Mouse (Mus musculus) midbrain, embryonic 10.5 days (tissue): ENCODE results near the gene Aim2. TPM values are rescaled to one million over a fixed set of nuclear protein-coding genes. Genes with fewer than 3 reads are reported as not detected.

ENCODE experiments used
- DNase-seq: peaks from one replicate; pipeline ENCODE4 v3.0.0-alpha.2; 2017; ENCODE audit warnings: low spot score
- H3K27ac ChIP-seq: fragments of 300-500 bp; sonication (generic); replicated peaks from 2 replicates; pipeline ENCODE4 v1.5.1; 2016; ENCODE audit warnings: mild to moderate bottlenecking
- H3K27me3 ChIP-seq: fragments of 300-500 bp; sonication (generic); 2 replicates; pipeline ENCODE4 v1.6.1; 2016; ENCODE audit warnings: low read depth, mild to moderate bottlenecking; ENCODE audit not compliant: poor library complexity, severe bottlenecking
- H3K36me3 ChIP-seq: fragments of 300-500 bp; sonication (generic); 2 replicates; pipeline ENCODE4 v1.6.1; 2016; ENCODE audit warnings: mild to moderate bottlenecking, moderate library complexity
- H3K4me1 ChIP-seq: fragments of 300-500 bp; sonication (generic); 2 replicates; pipeline ENCODE4 v1.6.1; 2016
- H3K4me3 ChIP-seq: fragments of 300-500 bp; sonication (generic); 2 replicates; pipeline ENCODE4 v1.5.1; 2016; ENCODE audit warnings: mild to moderate bottlenecking, moderate library complexity
- H3K9me3 ChIP-seq: fragments of 300-500 bp; sonication (generic); replicated peaks from 2 replicates; pipeline ENCODE4 v1.6.1; 2016; ENCODE audit warnings: mild to moderate bottlenecking
- WGBS: fragments of 180-500 bp; shearing (Covaris S2); methylation state at CpG from one replicate; pipeline ENCODE4 v1.1.7; 2016; 5-methylcytosine and 5-hydroxymethylcytosine counted together
- polyA plus RNA-seq: library from polyadenylated mRNA; unstranded; fragments of >200 nt; fragmentation: Nextera tagmentation; extraction: Ambion mirVana; gene quantifications from 2 replicates; pipeline ENCODE4 v1.2.1, GENCODE M21; 2016

Aim2 gene
- polyA plus RNA-seq, 1 experiment from 2014 or later = 6.7 TPM

DNA sequence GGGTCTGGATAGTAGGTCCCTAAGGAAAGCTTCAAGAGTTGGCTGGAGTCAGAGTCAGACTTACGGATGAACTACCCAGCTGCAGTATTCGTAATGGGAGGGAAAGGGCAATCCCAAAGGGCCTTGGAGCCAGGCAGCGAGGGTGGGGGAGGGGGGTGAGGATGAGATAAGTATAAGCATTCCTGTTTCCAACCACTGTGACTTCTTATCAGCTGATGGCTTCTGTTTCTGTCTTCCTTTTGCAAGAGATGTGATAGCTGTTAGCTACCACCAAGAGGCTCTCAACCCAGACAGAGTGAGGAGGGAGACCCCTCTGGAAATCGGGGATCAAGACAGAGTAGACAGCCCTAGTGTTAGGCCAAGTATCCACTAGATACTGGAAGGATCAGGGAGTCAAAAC lies 21.5 kb upstream of the Aim2 start:
- WGBS = 62% methylated on average over 4 of the region's 4 CpGs
- H3K27ac ChIP-seq = no peak overlapping the region

DNA sequence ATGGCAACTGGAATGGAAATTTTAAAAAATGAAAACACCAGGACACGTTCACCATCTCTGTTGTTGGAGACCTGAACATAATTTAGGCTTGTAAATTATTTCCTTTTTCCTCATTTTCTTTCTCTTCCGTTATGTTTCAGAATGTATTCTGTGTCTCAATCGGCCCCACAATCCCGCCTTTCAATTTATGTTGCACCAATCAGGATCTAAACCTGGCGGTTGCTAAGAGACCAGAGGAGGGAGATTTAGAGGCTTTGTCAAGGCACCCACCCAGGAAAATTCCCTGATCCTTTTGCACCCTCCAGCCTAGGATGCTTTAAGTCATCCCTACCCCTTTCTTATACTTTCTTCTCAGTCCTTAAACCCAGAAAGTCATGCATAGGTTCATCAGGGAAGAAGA lies 20.9 kb upstream of the Aim2 start:
- no peaks in the 10 kb centered on the region for H3K9me3 ChIP-seq
- H3K4me1 ChIP-seq = peaks cover 10% of the 10 kb centered on the region; the same call in 1 of the 2 replicates
- no peak for DNase-seq
- H3K4me3 ChIP-seq = no peak overlapping the region
- 77% methylated on average over 5 of the region's 5 CpGs for WGBS
- no peaks in the 10 kb centered on the region for H3K36me3 ChIP-seq
- no peak overlapping the region for H3K27ac ChIP-seq
- H3K27me3 ChIP-seq = no peaks in the 10 kb centered on the region

More for the DNA sequence above, 21.5 kb upstream of the Aim2 start:
- Histone ChIP-seq H3K4me3 (no peak overlapping the region), H3K9me3 (no peaks in the 10 kb centered on the region), H3K4me1 (peaks cover 10% of the 10 kb centered on the region; the same call in 1 of the 2 replicates), H3K27me3 (no peaks in the 10 kb centered on the region), H3K36me3 (no peaks in the 10 kb centered on the region)
- DNase-seq = no peak

DNA sequence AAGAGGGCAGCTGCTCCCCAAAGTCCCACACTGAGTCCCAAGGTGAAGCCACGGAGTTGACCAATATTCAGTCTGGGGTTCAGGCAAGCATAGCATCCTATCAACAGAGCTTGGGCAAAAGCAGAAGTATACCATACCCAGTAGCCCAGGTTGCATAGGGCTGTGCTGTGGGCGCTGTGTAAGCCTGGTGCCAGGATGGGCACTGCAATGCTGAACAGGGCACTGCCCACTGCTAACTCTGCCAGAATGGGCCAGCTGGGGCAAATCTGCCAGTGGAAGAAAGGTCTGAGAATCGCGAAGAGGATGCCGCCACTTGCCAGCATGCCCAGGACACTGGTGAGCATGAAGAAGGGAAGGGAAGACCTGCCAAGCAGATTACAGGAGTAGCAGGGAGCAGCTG lies 18.3 kb upstream of the Aim2 start:
- no peak overlapping the region for H3K4me3 ChIP-seq
- H3K27ac ChIP-seq = no peak overlapping the region
- H3K9me3 ChIP-seq = no peaks in the 10 kb centered on the region
- WGBS = 91% methylated on average over 5 of the region's 5 CpGs
- peaks cover 24% of the 10 kb centered on the region for H3K4me1 ChIP-seq
- DNase-seq = no peak
- H3K27me3 ChIP-seq = no peaks in the 10 kb centered on the region
- no peaks in the 10 kb centered on the region for H3K36me3 ChIP-seq

DNA sequence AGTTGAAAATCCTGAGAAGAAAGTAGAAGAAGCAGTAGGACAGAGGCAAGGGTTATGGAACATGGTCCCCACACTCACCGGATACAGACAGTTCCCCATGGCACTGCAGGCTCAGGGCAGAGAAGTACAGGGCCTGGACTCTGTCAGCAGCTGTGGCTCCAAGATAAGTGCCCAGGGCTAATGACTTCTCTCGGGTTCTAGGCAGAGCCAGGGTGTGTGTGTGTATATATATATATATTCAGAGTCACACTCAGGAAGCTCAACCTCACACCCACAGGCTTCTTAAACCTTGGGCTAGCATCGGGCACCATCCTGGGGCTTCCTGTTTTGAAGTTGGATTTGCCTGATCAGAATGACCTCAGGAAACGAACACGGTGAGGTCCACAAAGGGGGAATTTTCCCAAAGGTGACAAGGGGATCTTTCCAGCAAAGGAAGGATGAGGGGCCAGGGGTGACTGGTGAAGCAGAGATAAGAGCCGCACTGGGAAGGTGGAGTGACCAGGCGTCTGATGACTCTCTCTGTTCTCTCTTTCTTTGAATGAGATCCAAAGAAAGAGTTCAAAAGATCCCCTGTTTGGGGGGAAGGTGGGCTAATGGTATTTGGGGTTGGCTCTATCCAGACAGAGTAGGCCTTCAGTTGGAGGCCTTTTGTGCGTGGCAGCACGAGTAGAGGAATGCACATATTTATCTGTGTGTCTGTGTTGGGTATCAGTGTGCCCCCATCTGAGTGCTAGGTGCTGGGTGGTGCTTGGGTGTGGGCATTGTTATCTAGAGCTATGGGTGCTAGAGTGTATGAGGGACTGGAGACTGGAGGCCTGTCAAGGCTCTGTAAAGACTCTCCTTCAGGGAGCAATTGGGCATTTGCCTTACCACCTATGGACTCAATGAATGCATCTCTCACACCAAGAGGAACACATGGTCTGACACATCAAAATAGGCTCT lies 17.1 kb upstream of the Aim2 start, which contains the start of gene Ackr1:
Ackr1 (minus strand) TSS at position 439 of the 942 bp plus-strand sequence.
- Histone ChIP-seq H3K4me3 (no peak within 1 kb of the TSS), H3K9me3 (no peaks in the 10 kb centered on the region), H3K36me3 (no peaks in the 10 kb centered on the region), H3K27me3 (no peaks in the 10 kb centered on the region), H3K27ac (peak within 1 kb of the TSS; percentile 9; the same call in 1 of the 2 replicates), H3K4me1 (peaks cover 24% of the 10 kb centered on the region)
- 74% methylated on average over 9 of the region's 9 CpGs for WGBS
- no peak for DNase-seq

DNA sequence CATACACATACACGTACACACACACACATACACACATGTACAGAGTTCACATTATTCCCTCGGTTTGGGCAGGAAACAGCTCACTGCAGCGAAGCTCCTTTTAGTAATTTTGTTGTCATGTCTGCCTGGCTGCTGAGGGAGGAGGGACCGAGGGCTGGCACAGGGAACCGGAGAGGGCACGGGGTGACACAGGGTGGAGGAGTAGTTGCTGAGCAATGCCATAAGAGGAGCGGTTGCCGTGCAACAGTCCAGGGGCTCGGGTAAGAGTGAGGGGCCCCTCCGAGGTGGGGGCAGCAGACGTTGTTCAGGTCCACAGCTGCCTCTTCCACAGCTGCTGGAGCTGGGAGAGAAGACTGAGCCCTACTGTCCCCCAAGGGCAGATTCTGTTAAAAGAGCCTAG lies 14.8 kb upstream of the Aim2 start:
- Histone ChIP-seq H3K4me3 (no peak overlapping the region), H3K36me3 (0 out of 2 replicates have a peak, but pooled peaks cover 4% of the 10 kb centered on the region), H3K27ac (peak overlapping the region; percentile 64), H3K9me3 (no peaks in the 10 kb centered on the region), H3K27me3 (no peaks in the 10 kb centered on the region), H3K4me1 (peaks cover 14% of the 10 kb centered on the region)
- DNase-seq = no peak
- 73% methylated on average over 11 of the region's 11 CpGs for WGBS

DNA sequence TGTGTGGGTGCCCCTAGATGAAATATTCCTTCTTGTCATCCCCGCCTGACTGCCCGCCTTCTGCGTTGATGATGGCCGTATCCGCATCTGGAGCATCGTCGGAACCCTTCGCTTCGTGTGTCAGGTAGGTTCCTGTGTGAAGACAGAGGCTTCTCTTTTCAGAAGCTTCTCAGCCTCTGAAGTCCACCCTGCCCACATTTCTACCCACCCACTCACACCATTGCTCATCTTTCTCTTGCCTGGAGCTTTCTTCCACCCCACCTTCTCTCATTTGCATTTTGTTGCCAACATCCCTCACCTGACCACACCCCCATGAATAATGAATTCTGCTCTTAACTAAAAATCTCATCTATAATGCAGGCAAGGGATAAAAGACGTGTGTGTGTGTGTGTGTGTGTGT lies 13.7 kb upstream of the Aim2 start:
- WGBS = 94% methylated on average over 10 of the region's 10 CpGs
- DNase-seq = no peak
- no peaks in the 10 kb centered on the region for H3K27me3 ChIP-seq
- peaks cover 14% of the 10 kb centered on the region for H3K4me1 ChIP-seq
- H3K36me3 ChIP-seq = 0 out of 2 replicates have a peak, but pooled peaks cover 8% of the 10 kb centered on the region
- H3K27ac ChIP-seq = 0 out of 2 replicates have a peak overlapping the region, but pooled peaks have one; percentile 64
- no peaks in the 10 kb centered on the region for H3K9me3 ChIP-seq
- no peak overlapping the region for H3K4me3 ChIP-seq

DNA sequence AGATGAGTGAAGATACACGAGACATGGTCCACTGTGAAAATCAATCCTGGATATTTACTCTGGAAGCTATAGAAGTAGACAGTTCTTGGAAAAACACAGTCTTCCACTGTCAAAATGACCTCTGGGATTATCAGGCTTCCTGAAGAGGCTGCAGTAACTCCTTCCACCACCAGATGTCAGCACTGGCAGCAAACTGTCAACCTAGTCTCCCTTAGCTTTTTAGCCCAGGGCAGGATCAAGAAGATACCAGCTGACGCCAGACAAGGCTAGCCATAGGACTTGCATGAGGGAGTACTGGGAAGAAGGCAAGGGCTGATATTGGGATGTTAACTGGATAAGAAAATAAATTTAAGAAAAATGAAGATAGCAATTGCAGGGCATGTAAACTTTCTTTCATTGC lies 11.1 kb upstream of the Aim2 start:
- Histone ChIP-seq H3K36me3 (peaks cover 10% of the 10 kb centered on the region; the same call in 1 of the 2 replicates), H3K4me1 (peaks cover 25% of the 10 kb centered on the region), H3K4me3 (no peak overlapping the region), H3K27ac (no peak overlapping the region), H3K27me3 (no peaks in the 10 kb centered on the region), H3K9me3 (no peaks in the 10 kb centered on the region)
- DNase-seq = peak; percentile 73
- WGBS = 18% methylated on average over 2 of the region's 2 CpGs

DNA sequence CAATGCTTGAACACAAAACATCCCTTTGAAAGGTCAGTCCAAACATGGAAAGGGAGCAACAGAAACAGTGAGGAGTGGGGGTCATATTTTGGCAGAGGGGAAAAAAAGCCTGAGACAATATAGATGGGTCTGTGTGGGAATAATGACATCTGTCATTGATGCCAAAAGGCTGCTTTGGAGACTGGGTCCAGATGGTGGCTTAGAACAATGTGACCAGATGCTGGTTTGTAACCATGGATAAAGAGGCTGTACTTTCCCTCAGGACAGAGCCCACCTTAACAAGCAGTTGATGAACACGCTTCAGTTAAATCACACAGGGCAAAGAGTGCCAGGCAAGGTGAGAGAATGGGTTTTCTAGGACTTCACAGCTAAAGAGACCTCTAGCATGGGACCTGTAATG lies 8.3 kb upstream of the Aim2 start:
- Histone ChIP-seq H3K36me3 (peaks cover 10% of the 10 kb centered on the region; the same call in 1 of the 2 replicates), H3K27ac (no peak overlapping the region), H3K27me3 (no peaks in the 10 kb centered on the region), H3K4me1 (peaks cover 14% of the 10 kb centered on the region), H3K4me3 (no peak overlapping the region), H3K9me3 (no peaks in the 10 kb centered on the region)
- no peak for DNase-seq
- 86% methylated on average over 1 of the region's 1 CpGs for whole genome bisulfite sequencing

DNA sequence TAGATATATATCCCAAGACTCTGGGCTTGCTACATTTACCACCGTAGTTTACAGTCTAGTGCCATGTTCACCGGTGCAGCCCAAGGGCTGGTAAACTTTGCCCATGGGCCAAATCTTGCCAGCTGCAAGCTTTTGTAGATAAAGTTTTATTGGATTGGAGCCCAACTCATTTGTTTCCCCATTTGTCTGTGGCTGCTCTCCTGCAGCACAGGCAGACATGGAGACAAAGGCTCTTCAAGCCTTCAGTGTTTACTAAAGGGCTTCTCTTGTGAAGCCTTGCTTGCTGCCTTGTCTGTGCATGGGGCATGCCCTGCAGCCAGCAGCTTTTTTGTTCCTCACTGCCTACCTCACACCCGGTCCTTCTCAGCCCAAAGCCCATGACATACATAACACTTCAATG lies 6.7 kb upstream of the Aim2 start:
- Histone ChIP-seq H3K4me1 (peaks cover 24% of the 10 kb centered on the region), H3K9me3 (no peaks in the 10 kb centered on the region), H3K27ac (peak overlapping the region; percentile 3; the same call in 1 of the 2 replicates), H3K36me3 (peaks cover 10% of the 10 kb centered on the region; the same call in 1 of the 2 replicates), H3K27me3 (no peaks in the 10 kb centered on the region), H3K4me3 (no peak overlapping the region)
- no peak for DNase-seq
- WGBS = 67% methylated on average over 3 of the region's 3 CpGs

DNA sequence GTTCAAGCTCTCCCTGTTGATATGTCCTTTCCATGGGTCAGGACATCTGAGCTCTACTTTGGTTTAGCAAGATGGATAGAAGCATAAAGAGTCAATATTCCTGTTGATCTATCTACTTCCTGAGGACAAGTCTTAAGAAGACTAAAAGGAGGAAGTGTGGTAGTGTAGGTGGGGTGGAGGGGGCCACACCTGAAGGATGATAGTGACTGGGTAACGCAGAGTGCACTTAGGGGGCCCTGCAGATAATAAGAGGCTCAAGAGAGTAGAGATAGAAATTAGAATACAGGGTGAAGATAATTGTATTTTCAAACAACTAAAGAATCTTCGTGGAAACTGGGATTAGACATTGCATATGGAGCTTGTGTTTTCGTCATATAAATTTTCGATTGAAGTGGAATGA lies 5.6 kb upstream of the Aim2 start:
- Histone ChIP-seq H3K36me3 (peaks cover 10% of the 10 kb centered on the region; the same call in 1 of the 2 replicates), H3K4me3 (no peak overlapping the region), H3K9me3 (no peaks in the 10 kb centered on the region), H3K27ac (no peak overlapping the region), H3K27me3 (no peaks in the 10 kb centered on the region), H3K4me1 (peaks cover 33% of the 10 kb centered on the region)
- 87% methylated on average over 4 of the region's 4 CpGs for WGBS
- no peak for DNase-seq

DNA sequence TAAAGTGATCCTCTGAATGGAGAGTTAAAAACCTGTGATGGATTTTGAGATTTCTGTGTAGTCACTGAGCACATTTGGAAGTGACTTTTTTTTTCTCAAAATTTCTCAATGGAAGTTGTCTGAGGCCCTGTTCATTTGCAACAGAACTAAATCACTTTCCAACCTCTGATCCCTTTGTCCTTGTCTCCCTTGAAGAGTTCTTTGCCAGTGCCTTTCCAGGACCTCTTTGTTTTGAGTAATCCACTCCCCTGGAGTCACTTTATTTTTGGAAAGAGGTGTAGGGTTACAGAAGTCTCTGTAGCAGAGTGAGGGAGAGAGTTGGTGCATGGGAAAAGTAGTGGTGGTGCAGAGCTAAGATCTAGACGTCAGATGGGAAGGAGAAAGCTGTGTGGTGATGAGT lies 2.2 kb upstream of the Aim2 start:
- peaks cover 14% of the 10 kb centered on the region for H3K36me3 ChIP-seq
- DNase-seq = no peak
- 7% methylated on average over 1 of the region's 1 CpGs for WGBS
- H3K9me3 ChIP-seq = no peaks in the 10 kb centered on the region
- H3K4me3 ChIP-seq = no peak overlapping the region
- no peaks in the 10 kb centered on the region for H3K27me3 ChIP-seq
- peaks cover 49% of the 10 kb centered on the region for H3K4me1 ChIP-seq
- peak overlapping the region; percentile 58; the same call in 1 of the 2 replicates for H3K27ac ChIP-seq

DNA sequence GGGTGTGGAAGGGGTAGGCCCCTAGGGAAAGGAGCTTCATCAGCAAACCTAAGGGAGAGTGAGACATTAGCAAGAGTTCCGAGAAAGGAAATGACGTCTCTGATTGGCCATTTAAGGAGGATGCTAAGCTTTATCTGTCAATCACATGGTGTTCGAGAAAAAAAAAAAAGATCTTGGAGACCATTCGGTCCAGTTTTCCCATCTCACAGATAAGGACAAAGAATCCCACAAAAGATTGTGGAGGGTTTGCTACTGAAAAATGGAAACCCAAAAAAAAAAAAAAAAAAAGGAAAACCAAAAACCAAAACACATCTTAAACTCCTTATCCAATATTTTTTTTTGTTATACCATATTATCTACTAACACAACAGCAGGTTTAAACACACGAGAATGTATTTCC lies 1.5 kb upstream of the Aim2 start:
- H3K27ac ChIP-seq = peak overlapping the region; percentile 89
- no peaks in the 10 kb centered on the region for H3K27me3 ChIP-seq
- peaks cover 42% of the 10 kb centered on the region for H3K4me1 ChIP-seq
- no peak for DNase-seq
- H3K9me3 ChIP-seq = no peaks in the 10 kb centered on the region
- peaks cover 11% of the 10 kb centered on the region; the same call in 1 of the 2 replicates for H3K36me3 ChIP-seq
- H3K4me3 ChIP-seq = no peak overlapping the region
- 47% methylated on average over 5 of the region's 5 CpGs for WGBS

DNA sequence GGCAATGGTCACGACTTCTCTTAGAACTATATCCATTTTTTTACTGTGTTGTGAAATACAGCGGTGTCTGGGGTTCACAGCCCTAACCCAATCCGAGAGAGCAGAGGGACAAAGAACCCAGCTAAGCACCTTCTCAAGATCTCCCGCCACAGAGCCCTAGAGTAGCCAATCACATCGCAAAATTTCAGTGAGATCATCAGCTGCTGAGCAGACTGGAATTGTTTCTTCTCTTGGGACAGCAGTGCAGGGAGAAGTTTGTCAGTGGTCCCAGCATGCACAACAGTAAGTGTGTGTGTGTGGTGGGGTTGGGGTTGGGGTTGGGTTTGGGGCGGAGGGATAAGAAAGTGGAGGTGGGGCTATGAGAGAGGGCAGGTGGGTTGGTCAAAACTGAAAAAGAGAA lies 733 bp upstream of the Aim2 start:
- Histone ChIP-seq H3K36me3 (peaks cover 18% of the 10 kb centered on the region), H3K27me3 (no peaks in the 10 kb centered on the region), H3K27ac (peak overlapping the region; percentile 89), H3K9me3 (no peaks in the 10 kb centered on the region), H3K4me3 (peak overlapping the region; percentile 60), H3K4me1 (peaks cover 42% of the 10 kb centered on the region)
- 3% methylated on average over 6 of the region's 6 CpGs for WGBS
- DNase-seq = peak; percentile 79
